Mouse (Mus musculus) lung, postnatal 4 days (tissue): Measurements from ENCODE around the gene Gm45837.

ENCODE experiments used
- DNase-seq, 2 experiments: peaks; one replicate each; pipeline ENCODE4 v3.0.0; 2021

Gene Gm45837

DNA sequence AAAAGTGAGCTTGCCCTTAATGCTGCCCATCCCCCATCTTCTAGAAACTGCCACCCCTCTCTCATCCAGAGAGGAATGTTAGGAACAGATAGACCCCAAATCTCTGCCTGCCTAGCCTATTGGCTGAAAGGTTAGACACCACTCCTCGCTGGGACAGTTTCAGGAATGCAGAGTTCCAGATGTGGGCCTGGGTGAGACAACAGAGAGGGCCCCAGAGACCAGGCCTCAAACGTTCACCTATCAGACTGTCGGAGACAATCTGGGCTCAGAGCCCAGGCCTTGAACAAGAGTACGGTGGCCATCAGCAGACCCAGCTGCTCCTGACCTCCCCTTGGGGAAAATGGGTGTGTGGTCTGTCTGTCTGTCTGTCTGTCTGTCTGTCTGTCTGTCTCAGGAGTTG is 17.7 kb upstream of the Gm45837 start:
- DNase-seq: peak in 1 of 2 experiments; percentile 61

DNA sequence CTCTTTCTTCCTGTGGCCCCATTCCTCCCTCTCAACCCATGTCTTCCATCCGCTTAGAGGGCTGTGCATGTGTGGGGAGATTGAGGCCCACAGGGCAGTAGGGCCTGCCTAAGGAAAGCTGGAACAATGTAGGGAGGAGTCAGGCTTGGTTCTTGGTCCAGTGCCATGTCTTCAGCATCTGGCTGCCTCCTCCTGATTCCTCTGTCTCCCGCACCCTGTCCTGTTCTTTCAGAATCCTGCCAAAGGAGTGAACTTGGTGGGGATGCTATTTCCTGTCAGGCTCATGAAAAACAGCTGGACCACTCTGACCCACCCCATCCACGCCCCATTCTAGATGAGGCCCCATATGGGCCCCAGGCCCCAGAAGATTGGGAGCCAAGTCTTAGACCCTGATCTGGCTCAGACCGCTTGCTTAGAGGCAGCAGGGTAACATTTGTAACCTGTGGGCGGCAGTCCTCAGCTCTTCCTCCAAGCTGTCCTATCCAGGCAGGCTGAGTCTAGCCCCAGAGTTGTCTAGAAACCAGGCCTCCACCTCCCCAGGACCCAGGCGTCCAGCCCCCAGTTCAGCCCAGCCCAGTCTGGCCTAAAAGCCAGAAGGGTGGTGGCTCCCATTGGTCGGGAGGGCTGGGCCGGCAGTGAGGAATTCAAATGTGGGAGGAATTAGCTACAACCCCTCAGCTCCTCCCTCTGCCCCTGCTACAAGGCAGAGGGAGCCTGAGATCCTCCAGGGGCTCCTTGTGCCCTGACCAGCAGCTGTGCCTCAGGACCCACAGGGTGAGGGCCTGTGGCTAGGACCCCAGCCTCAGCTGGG is 16.8 kb upstream of the Gm45837 start:
- DNase-seq: peak; percentile 78 to 93

DNA sequence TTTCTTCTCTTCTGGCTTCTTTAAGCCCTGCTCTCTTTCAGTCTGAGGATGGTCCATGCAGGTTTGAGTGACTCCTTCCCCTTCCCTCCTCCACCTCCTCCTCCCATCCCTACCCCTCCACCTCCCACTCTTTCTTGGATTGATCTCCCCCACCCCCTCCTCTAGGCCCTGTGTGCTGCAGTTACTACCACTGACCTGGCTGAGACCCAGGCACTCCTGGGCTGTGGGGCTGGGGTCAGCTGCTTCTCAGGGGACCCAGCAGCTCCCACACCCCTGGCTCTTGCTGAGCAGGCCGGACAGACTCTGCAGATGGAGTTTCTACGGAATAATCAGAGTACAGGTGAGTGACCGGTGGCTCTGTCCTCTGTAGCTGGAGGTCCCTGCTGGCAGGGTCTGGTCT is 16.1 kb upstream of the Gm45837 start:
- no peak for DNase-seq

DNA sequence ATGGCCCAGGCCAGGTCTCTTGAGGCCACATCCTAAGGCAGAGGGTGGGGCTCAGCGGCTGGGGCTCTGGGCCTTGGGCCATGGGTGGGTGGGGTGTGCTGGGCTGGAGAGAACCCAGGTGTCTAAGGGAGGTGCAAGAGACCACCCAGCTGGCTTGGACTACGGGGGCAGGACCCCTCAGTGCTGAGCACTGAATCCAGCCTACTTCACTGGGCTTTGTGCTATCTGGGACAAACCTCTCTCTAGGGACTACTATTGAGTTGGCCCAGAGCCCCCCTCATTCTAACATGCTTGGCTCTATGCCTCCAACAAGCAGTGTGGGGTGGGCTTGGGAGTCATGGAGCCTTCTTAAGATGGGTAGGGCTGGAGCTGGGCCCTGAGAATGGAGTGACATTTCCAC is 15.2 kb upstream of the Gm45837 start:
- no peak for DNase-seq

DNA sequence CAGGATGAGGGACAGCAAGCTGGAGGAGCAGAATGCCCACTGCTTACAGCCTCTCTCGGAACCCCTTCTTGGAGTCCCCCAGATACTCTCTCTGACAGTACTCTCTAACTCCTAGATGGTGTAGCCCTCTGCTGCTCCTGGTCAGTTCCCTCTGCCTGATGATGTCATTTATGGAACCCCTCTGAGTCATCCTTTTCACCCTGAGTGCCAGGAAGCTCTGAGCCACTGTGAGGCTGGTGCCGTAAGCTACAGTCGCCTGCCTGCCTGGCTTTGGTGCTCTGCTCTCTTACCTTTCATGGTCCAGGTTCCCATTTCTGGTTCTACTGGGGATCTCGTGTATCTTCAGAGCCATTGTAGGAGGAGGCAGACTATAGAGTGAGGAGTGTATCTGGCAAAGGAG is 13.5 kb upstream of the Gm45837 start:
- no peak for DNase-seq

DNA sequence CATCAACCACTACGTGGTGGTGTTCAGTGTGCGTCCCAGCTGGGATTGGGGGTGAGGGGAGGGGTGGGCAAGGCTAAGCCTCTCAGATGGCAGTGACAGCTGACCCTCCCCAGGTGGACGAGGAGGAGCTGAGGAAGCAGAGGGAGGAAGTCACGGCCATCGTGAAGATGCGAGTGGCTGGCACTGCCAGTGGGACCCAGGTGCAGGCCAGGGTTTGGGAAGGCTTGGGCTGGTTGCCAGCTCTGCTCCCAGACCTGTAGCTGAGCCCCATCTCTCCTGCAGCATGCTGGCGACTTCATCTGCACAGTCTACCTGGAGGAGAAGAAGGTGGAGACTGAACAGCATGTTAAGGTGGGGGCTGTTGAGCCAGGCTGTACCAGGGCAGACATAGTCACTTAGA is 9.2 kb upstream of the Gm45837 start:
- DNase-seq: no peak

- no peak for DNase-seq
Observed at GRCm38 (mm10) chr7:101403831-101404230, 6.9 kb upstream of the Gm45837 start.

DNA sequence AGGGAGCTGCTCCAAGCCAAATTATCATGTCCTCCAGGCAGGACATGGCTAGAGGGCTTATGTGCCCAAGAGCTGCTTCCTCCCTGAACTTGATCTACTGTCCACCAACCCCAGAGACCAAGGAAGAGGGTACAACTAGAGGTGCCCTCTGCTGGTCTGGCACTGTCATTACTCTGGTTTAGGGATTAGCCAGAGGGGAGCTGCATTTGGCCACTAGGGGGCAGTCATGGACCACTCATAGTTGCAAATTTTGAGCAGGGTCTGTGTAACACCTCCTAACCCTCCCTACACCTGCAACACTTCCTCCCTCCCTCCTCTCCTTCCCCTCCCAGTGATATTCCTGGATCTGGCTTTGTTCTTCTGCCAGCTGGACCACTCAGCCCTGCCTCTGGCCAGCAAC is 2.1 kb downstream of the Gm45837 start:
- DNase-seq: peak; percentile 80 to 90

GRCm38 (mm10) chr7:101414209-101414608 is 3.5 kb downstream of the Gm45837 start:
- no peak for DNase-seq

DNA sequence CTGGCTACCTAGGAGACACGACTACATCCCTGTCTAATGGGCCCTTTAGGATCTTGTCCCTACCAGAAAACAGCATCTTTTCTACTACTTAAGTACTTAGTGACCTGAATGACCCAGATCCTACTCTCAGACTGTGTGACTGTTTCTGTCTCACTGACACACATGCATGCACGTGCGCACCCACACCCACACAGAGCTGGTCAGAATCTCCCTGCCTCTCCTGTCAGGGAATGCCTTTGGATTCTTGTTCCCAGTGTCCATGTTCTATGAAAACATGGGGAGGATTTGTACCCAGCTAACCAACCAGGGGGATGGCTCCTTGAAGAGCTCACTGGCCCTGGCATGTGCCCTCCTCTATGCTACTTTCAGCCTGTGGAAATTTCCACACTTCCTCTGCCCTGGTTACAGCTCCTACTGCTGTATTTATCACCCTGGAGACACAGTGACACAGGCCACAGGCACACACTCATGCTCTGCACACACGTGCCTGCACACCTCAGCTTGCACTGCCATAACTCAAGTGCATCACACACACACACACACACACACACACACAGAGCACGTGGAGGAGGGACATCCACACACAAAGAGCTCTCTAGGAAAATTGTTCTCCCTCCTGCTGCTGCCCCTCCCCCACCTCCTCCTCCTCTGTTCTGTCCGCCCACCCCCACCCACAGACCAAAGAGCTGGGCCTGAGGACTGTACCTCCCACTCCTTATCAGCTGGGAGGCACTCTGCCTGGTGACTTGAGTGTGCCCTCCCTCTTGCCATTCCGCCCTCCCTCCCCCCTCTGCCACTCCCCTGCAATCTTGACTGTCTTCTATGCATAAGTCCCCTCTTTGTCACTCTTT is 4.2 kb downstream of the Gm45837 start:
- peak in 1 of 2 experiments; percentile 66 for DNase-seq

DNA sequence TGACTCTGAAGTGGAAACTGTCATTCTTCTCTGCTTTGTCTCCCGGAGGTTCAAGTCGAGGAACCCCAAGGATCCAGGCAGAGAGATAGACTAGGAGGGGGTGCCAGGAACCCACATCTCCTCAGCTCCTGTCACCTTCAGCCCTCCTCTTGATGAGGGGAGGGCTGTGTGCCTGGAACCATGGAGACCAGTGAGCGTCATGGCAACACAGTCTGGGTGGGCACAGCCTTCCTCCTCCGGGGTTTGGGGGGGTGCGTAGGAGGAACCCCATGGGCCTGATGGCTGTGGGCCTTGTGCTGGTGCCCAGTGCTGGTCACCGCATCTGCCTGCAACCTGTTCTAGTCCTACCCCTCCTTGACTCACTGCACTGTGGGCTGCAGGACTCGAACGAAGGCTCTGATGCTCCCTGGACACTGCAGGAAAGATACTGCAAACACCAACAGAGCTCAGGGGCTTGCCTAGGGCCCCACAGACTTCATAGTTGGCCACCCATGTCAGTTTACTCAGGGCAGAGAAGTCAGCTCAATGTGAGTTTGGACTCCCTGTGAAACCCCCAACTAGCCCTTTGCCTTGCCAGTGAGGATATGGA is 4.9 kb downstream of the Gm45837 start:
- no peak for DNase-seq

GRCm38 (mm10) chr7:101416391-101416790 is 5.7 kb downstream of the Gm45837 start:
- no peak for DNase-seq

GRCm38 (mm10) chr7:101419013-101419770 is 8.5 kb downstream of the Gm45837 start:
- no peak for DNase-seq

DNA sequence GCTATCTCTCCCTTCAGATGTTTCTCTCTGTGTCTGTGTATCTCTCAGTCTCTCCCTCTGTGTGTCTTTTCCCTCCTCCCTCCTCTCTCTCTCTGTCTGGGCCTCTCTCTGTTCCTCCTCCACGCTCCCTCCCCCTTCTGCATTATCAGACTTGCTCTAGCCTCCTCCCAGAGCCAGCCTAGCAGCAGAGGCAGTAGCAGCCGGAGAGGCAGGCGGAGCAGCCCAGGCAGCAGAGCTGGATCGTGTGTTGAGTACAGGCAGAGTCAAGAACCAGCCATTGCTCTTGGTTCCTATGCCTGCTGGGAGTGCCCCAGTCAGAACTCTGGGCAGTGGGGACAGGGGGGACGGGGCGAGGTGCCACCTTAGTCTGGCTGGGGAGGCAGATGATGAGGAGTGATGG is 10.8 kb downstream of the Gm45837 start, which contains the start of gene Pde2a:
TSS of gene Pde2a (plus strand) at position 163 of the 400 bp plus-strand sequence.
- DNase-seq: no peak

GRCm38 (mm10) chr7:101422069-101422468 is 11.4 kb downstream of the Gm45837 start:
- peak in 1 of 2 experiments; percentile 31 for DNase-seq

DNA sequence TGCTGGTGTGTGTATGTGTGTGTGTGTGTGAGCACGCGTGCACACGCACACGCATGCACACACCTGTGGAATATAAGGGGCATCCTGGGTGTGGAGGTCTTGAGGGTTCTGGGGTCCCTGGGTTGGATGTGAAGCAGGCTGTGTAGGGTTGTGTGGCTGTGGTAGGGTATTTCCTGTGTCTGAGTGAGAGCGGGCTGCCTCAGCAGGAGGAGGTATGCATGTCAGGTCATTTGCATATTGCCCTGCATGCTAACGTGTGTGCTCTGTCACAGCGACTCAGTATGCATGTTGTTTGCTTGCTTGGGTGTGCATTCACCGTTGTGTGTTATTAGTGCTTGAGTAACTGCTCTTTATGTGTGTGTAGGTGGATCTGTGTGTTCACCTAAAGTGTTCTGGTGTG is 12.0 kb downstream of the Gm45837 start:
- no peak for DNase-seq

DNA sequence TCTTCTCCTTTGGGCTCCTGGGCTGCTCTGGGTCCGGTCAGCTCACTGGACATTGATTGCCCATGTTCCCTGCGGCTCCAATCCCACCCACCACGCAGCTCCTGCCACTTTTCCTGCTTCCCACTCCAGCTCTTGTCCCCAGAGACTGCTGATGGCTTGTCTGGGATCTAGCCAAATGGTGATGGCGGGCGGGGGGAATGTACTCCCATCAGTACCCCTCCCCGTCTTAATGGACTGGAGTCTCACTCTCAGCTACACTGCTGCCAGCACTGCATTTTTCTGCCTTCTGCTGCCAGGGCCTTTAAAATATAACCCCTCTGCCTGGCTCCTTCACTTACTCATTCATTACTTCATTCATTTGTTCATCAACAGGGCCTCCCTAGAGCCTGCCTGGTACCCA is 13.3 kb downstream of the Gm45837 start:
- DNase-seq: no peak

- no peak for DNase-seq
Observed at GRCm38 (mm10) chr7:101426692-101427091, 16.0 kb downstream of the Gm45837 start.

DNA sequence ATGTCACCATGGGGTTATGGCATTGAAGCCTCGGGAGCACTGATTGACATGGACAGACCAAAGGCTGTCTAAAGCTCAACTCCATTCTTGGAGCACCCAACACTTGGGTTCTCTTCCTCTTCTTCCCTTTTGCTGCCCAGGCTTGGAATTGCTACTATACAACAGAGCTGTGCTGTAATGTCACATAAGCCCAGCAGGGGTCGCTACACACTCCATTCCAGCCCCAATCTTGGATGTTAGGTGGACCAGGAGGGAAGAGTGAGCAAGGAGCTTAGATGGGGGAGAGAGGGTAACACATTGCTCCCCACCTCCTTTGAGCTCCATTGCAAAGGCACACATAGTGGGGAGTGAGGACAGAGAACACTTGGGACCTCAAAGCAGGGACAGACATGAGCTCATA is 17.1 kb downstream of the Gm45837 start:
- no peak for DNase-seq

DNA sequence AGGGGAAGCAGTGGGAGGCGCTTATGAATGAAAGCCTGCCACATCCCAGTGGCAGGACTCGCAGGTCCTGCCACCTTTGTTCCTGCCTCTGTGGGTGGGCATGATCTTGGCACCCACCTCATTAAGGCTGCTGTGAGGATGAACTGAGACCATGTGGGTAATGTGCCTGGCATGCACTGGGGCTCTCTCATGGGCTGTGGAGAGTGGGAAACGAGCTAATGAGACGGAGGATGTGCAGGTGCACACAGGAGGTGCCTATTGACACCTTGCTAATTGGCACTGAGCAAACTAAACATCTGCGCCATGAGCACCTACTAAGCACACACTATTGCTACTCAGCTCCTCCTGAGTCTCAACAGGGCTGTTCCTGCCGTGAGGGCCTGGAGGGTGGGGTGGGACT is 24.4 kb downstream of the Gm45837 start:
- DNase-seq: no peak

DNA sequence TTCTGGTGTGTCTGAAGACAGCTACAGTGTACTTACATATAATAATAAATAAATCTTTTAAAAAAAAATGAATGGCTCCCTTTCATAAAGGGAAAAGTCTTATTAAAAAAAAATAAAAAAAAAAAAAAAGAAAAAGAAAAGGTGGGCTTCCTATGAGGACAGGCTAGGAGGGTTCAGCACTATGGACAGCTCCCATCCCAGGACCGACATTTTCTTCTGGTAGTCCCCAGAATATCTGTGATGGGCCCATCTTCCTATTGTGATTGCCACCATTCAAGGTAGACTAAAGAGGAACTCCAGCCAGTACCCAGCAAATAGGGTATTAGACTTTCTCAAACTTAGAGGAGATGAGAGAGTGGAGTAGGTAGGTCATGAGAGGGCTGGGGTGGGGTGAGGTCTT is 27.2 kb downstream of the Gm45837 start:
- DNase-seq: no peak

DNA sequence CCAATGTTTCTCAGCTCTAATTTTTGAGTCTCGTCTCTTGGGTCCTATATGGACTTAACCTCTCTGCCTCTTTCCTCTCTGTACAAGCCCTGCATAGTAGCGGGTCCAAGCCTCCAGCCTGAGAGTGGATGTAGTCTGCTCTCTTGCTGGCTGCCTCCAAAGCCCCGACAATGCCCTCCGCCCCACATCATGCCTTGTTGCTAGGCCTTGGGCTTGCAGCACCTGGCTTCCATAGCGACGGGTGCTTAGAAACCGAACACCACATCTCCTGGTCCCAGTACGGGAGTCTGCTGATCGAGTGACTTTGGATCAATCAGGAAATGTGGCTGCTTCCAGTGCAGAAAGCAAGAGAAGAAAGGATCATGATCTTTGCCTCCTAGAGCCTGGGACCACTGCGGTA is 32.4 kb downstream of the Gm45837 start:
- no peak for DNase-seq

DNA sequence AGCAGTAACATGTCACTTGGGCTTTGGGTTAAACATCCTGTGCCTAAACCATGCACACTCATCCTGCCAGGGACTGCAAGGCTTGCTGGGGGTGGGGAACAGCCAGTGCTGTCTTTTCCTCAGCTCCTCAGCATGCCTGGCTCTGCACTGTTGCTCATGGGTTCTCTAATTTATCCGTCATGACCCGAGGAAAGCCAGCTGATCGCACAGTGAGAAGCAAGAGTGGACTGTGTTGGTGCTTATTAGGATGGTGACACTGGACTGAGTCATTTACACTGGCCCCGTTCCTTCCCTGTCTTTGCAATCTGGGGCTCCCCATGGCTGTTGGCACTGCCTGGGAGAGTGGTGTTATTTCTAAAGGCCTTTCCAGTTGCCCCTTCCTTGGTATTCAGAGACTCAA is 33.5 kb downstream of the Gm45837 start:
- DNase-seq: no peak
